Mouse (Mus musculus): ENCODE measurements around the gene Trim7. TPM values are rescaled to one million over a fixed set of nuclear protein-coding genes. Genes with fewer than 3 reads are reported as not detected.
A peak's percentile ranks its signal among the peaks of the same experiment; 100 is the strongest.

Gene Trim7
- total and polyA plus RNA-seq, 2 experiments from 2014 or later = 3.7 to 7.7 TPM

GRCm38 (mm10) chr11:48859014-48859413 lies 33.1 kb downstream of the Trim7 start:
- Histone ChIP-seq H3K4me1 (ENCODE audit: insufficient read depth, low read length) (no peaks in the 10 kb centered on the region), H3K9me3 (ENCODE audit: low read length) (no peaks in the 10 kb centered on the region), H3K36me3 (ENCODE audit: insufficient read depth, low read length) (no peaks in the 10 kb centered on the region), H3K9ac (replicated peaks; ENCODE audit: low read length) (no peak overlapping the region), H3K4me3 (ENCODE audit: low read length) (peak overlapping the region; percentile 52; the same call in 1 of the 2 replicates), H3K27me3 (ENCODE audit: insufficient read depth, low read length) (no peaks in the 10 kb centered on the region), H3K27ac (no peak overlapping the region), H3K4me2 (ENCODE audit: low read depth, low read length) (peak overlapping the region; percentile 80)
- under 1% methylated on average over 6 of the region's 6 CpGs for WGBS
- no peak for ATAC-seq
- peak; percentile 88 for TF ChIP-seq CTCF (IDR thresholded peaks at IDR 0.05; ENCODE audit: low read depth)
- DNase-seq (ENCODE audit: low spot score) = peak; percentile 91

- H3K27me3 ChIP-seq (ENCODE audit: insufficient read depth, low read length) = no peaks in the 10 kb centered on the region
- H3K9me3 ChIP-seq (ENCODE audit: low read length) = no peaks in the 10 kb centered on the region
- H3K9ac ChIP-seq (replicated peaks; ENCODE audit: low read length) = no peak overlapping the region
- no peak for ATAC-seq
- no peak overlapping the region for H3K27ac ChIP-seq
- H3K4me2 ChIP-seq (ENCODE audit: low read depth, low read length) = no peak overlapping the region
- TF ChIP-seq CTCF (IDR thresholded peaks at IDR 0.05; ENCODE audit: low read depth) = no peak
- DNase-seq (ENCODE audit: low spot score) = no peak
- no peak overlapping the region for H3K4me3 ChIP-seq (ENCODE audit: low read length)
- H3K36me3 ChIP-seq (ENCODE audit: insufficient read depth, low read length) = no peaks in the 10 kb centered on the region
- H3K4me1 ChIP-seq (ENCODE audit: insufficient read depth, low read length) = no peaks in the 10 kb centered on the region
- 67% methylated on average over 1 of the region's 1 CpGs for WGBS
Measured at GRCm38 (mm10) chr11:48862784-48863319, 36.9 kb downstream of the Trim7 start.

GRCm38 (mm10) chr11:48863808-48864207 lies 37.9 kb downstream of the Trim7 start:
- DNase-seq (ENCODE audit: low spot score) = no peak
- no peaks in the 10 kb centered on the region for H3K27me3 ChIP-seq (ENCODE audit: insufficient read depth, low read length)
- no peak for ATAC-seq
- no peak overlapping the region for H3K27ac ChIP-seq
- H3K4me1 ChIP-seq (ENCODE audit: insufficient read depth, low read length) = no peaks in the 10 kb centered on the region
- H3K4me3 ChIP-seq (ENCODE audit: low read length) = no peak overlapping the region
- no peak overlapping the region for H3K4me2 ChIP-seq (ENCODE audit: low read depth, low read length)
- WGBS = 79% methylated on average over 3 of the region's 3 CpGs
- H3K9me3 ChIP-seq (ENCODE audit: low read length) = no peaks in the 10 kb centered on the region
- H3K9ac ChIP-seq (replicated peaks; ENCODE audit: low read length) = no peak overlapping the region
- TF ChIP-seq CTCF (IDR thresholded peaks at IDR 0.05; ENCODE audit: low read depth) = no peak
- H3K36me3 ChIP-seq (ENCODE audit: insufficient read depth, low read length) = no peaks in the 10 kb centered on the region

- DNase-seq (ENCODE audit: low spot score) (no peak), ATAC-seq (no peak)
- Histone ChIP-seq H3K27ac (no peak overlapping the region), H3K36me3 (ENCODE audit: insufficient read depth, low read length) (no peaks in the 10 kb centered on the region), H3K27me3 (ENCODE audit: insufficient read depth, low read length) (no peaks in the 10 kb centered on the region), H3K4me1 (ENCODE audit: insufficient read depth, low read length) (0 out of 2 replicates have a peak, but pooled peaks cover 2% of the 10 kb centered on the region), H3K4me3 (ENCODE audit: low read length) (no peak overlapping the region), H3K9me3 (ENCODE audit: low read length) (no peaks in the 10 kb centered on the region), H3K9ac (replicated peaks; ENCODE audit: low read length) (no peak overlapping the region), H3K4me2 (ENCODE audit: low read depth, low read length) (no peak overlapping the region)
- WGBS = 95% methylated on average over 9 of the region's 9 CpGs
- TF ChIP-seq CTCF (IDR thresholded peaks at IDR 0.05; ENCODE audit: low read depth) = no peak
Measured at GRCm38 (mm10) chr11:48866481-48866880, 40.5 kb downstream of the Trim7 start.

- Histone ChIP-seq H3K27me3 (ENCODE audit: insufficient read depth, low read length) (no peaks in the 10 kb centered on the region), H3K36me3 (ENCODE audit: insufficient read depth, low read length) (no peaks in the 10 kb centered on the region), H3K9ac (replicated peaks; ENCODE audit: low read length) (no peak overlapping the region), H3K4me1 (ENCODE audit: insufficient read depth, low read length) (0 out of 2 replicates have a peak, but pooled peaks cover 2% of the 10 kb centered on the region), H3K4me3 (ENCODE audit: low read length) (peak overlapping the region; percentile 15), H3K9me3 (ENCODE audit: low read length) (no peaks in the 10 kb centered on the region), H3K27ac (no peak overlapping the region), H3K4me2 (ENCODE audit: low read depth, low read length) (peak overlapping the region; percentile 91)
- no peak for ATAC-seq
- WGBS = 76% methylated on average over 7 of the region's 7 CpGs
- no peak for TF ChIP-seq CTCF (IDR thresholded peaks at IDR 0.05; ENCODE audit: low read depth)
- no peak for DNase-seq (ENCODE audit: low spot score)
Measured at GRCm38 (mm10) chr11:48869380-48870110, 43.6 kb downstream of the Trim7 start.

- Histone ChIP-seq H3K27me3 (ENCODE audit: insufficient read depth, low read length) (no peaks in the 10 kb centered on the region), H3K27ac (peak overlapping the region; percentile 59; the same call in 1 of the 2 replicates), H3K9me3 (ENCODE audit: low read length) (no peaks in the 10 kb centered on the region), H3K9ac (replicated peaks; ENCODE audit: low read length) (peak overlapping the region; percentile 45), H3K4me3 (ENCODE audit: low read length) (peak overlapping the region; percentile 47), H3K4me1 (ENCODE audit: insufficient read depth, low read length) (0 out of 2 replicates have a peak, but pooled peaks cover 2% of the 10 kb centered on the region), H3K4me2 (ENCODE audit: low read depth, low read length) (peak overlapping the region; percentile 91), H3K36me3 (ENCODE audit: insufficient read depth, low read length) (no peaks in the 10 kb centered on the region)
- DNase-seq (ENCODE audit: low spot score) (no peak), ATAC-seq (no peak)
- no peak for TF ChIP-seq CTCF (IDR thresholded peaks at IDR 0.05; ENCODE audit: low read depth)
- WGBS = 38% methylated on average over 7 of the region's 7 CpGs
Measured at GRCm38 (mm10) chr11:48870781-48871180, 44.8 kb downstream of the Trim7 start.
